Mouse (Mus musculus) midbrain, embryonic 10.5 days (tissue): ENCODE measurements around the gene Hist1h2be. TPM values are rescaled to one million over a fixed set of nuclear protein-coding genes. Genes with fewer than 3 reads are reported as not detected.
"Not testable (repeated sequence)": the region's sequence is repeated elsewhere in the genome, so short reads cannot be mapped to it uniquely, and the experiment has no call there.

Experiments
- DNase-seq: peaks from one replicate; pipeline ENCODE4 v3.0.0-alpha.2; 2017; ENCODE audit warnings: low spot score
- H3K27ac ChIP-seq: fragments of 300-500 bp; sonication (generic); replicated peaks from 2 replicates; pipeline ENCODE4 v1.5.1; 2016; ENCODE audit warnings: mild to moderate bottlenecking
- H3K27me3 ChIP-seq: fragments of 300-500 bp; sonication (generic); 2 replicates; pipeline ENCODE4 v1.6.1; 2016; ENCODE audit warnings: low read depth, mild to moderate bottlenecking; ENCODE audit not compliant: poor library complexity, severe bottlenecking
- H3K36me3 ChIP-seq: fragments of 300-500 bp; sonication (generic); 2 replicates; pipeline ENCODE4 v1.6.1; 2016; ENCODE audit warnings: mild to moderate bottlenecking, moderate library complexity
- H3K4me1 ChIP-seq: fragments of 300-500 bp; sonication (generic); 2 replicates; pipeline ENCODE4 v1.6.1; 2016
- H3K4me3 ChIP-seq: fragments of 300-500 bp; sonication (generic); 2 replicates; pipeline ENCODE4 v1.5.1; 2016; ENCODE audit warnings: mild to moderate bottlenecking, moderate library complexity
- H3K9me3 ChIP-seq: fragments of 300-500 bp; sonication (generic); replicated peaks from 2 replicates; pipeline ENCODE4 v1.6.1; 2016; ENCODE audit warnings: mild to moderate bottlenecking
- WGBS: fragments of 180-500 bp; shearing (Covaris S2); methylation state at CpG from one replicate; pipeline ENCODE4 v1.1.7; 2016; 5-methylcytosine and 5-hydroxymethylcytosine counted together
- polyA plus RNA-seq: library from polyadenylated mRNA; unstranded; fragments of >200 nt; fragmentation: Nextera tagmentation; extraction: Ambion mirVana; gene quantifications from 2 replicates; pipeline ENCODE4 v1.2.1, GENCODE M21; 2016

Hist1h2be gene
- polyA plus RNA-seq, 1 experiment from 2014 or later: 3.1 TPM

GRCm38 (mm10) chr13:23605052-23605451, 15.9 kb downstream of the Hist1h2be start:
- H3K9me3 ChIP-seq: no peaks in the 10 kb centered on the region
- H3K27ac ChIP-seq: no peak overlapping the region
- no peak for DNase-seq
- no peaks in the 10 kb centered on the region for H3K4me1 ChIP-seq
- 87% methylated on average over 3 of the region's 3 CpGs for WGBS
- H3K36me3 ChIP-seq: no peaks in the 10 kb centered on the region
- no peaks in the 10 kb centered on the region for H3K27me3 ChIP-seq
- H3K4me3 ChIP-seq: no peak overlapping the region

GRCm38 (mm10) chr13:23604452-23604851, 16.5 kb downstream of the Hist1h2be start:
- H3K4me1 ChIP-seq: no peaks in the 10 kb centered on the region
- H3K36me3 ChIP-seq: no peaks in the 10 kb centered on the region
- no peak overlapping the region for H3K27ac ChIP-seq
- no peaks in the 10 kb centered on the region for H3K9me3 ChIP-seq
- H3K4me3 ChIP-seq: no peak overlapping the region
- no peaks in the 10 kb centered on the region for H3K27me3 ChIP-seq
- 96% methylated on average over 3 of the region's 3 CpGs for WGBS
- DNase-seq: no peak

GRCm38 (mm10) chr13:23603182-23603699, 17.7 kb downstream of the Hist1h2be start:
- Histone ChIP-seq H3K36me3 (no peaks in the 10 kb centered on the region), H3K27me3 (no peaks in the 10 kb centered on the region), H3K9me3 (no peaks in the 10 kb centered on the region), H3K27ac (no peak overlapping the region), H3K4me1 (no peaks in the 10 kb centered on the region), H3K4me3 (no peak overlapping the region)
- no peak for DNase-seq
- 89% methylated on average over 7 of the region's 7 CpGs for WGBS

- H3K27me3 ChIP-seq: no peaks in the 10 kb centered on the region
- no peaks in the 10 kb centered on the region for H3K9me3 ChIP-seq
- H3K27ac ChIP-seq: no peak overlapping the region
- H3K36me3 ChIP-seq: no peaks in the 10 kb centered on the region
- H3K4me3 ChIP-seq: no peak overlapping the region
- H3K4me1 ChIP-seq: no peaks in the 10 kb centered on the region
- DNase-seq: peak; percentile 74
- 9% methylated on average over 9 of the region's 9 CpGs for whole genome bisulfite sequencing
These were observed 23.0 kb downstream of the Hist1h2be start for GRCm38 (mm10) chr13:23597957-23598356.

GRCm38 (mm10) chr13:23595622-23596372, 25.1 kb downstream of the Hist1h2be start:
- no peak for DNase-seq
- Histone ChIP-seq H3K27ac (no peak overlapping the region), H3K27me3 (no peaks in the 10 kb centered on the region), H3K9me3 (no peaks in the 10 kb centered on the region; the same call in 1 of the 2 replicates), H3K4me3 (no peak overlapping the region), H3K36me3 (no peaks in the 10 kb centered on the region), H3K4me1 (no peaks in the 10 kb centered on the region)
- WGBS: 89% methylated on average over 7 of the region's 7 CpGs

GRCm38 (mm10) chr13:23595185-23595584, 25.7 kb downstream of the Hist1h2be start:
- no peak overlapping the region for H3K4me3 ChIP-seq

GRCm38 (mm10) chr13:23593051-23593770, 27.7 kb downstream of the Hist1h2be start:
- Histone ChIP-seq H3K36me3 (no peaks in the 10 kb centered on the region), H3K27ac (no peak overlapping the region), H3K9me3 (no peaks in the 10 kb centered on the region; the same call in 1 of the 2 replicates), H3K27me3 (no peaks in the 10 kb centered on the region), H3K4me1 (no peaks in the 10 kb centered on the region), H3K4me3 (no peak overlapping the region)
- no peak for DNase-seq
- WGBS: 84% methylated on average over 5 of the region's 5 CpGs

More at GRCm38 (mm10) chr13:23595185-23595584, 25.7 kb downstream of the Hist1h2be start:
- H3K9me3 ChIP-seq: no peaks in the 10 kb centered on the region; the same call in 1 of the 2 replicates
- no peaks in the 10 kb centered on the region for H3K27me3 ChIP-seq
- no peaks in the 10 kb centered on the region for H3K36me3 ChIP-seq
- H3K27ac ChIP-seq: no peak overlapping the region
- 78% methylated on average over 2 of the region's 2 CpGs for WGBS
- H3K4me1 ChIP-seq: no peaks in the 10 kb centered on the region
- no peak for DNase-seq

GRCm38 (mm10) chr13:23592614-23593013, 28.3 kb downstream of the Hist1h2be start:
- H3K27ac ChIP-seq: no peak overlapping the region
- WGBS: 90% methylated on average over 7 of the region's 7 CpGs
- H3K36me3 ChIP-seq: no peaks in the 10 kb centered on the region

GRCm38 (mm10) chr13:23591886-23592285, 29.0 kb downstream of the Hist1h2be start:
- H3K36me3 ChIP-seq, H3K9me3 ChIP-seq, H3K4me1 ChIP-seq, H3K27ac ChIP-seq, DNase-seq, H3K27me3 ChIP-seq, H3K4me3 ChIP-seq: not testable (repeated sequence)
- WGBS: 92% methylated on average over 7 of the region's 7 CpGs

More at GRCm38 (mm10) chr13:23592614-23593013, 28.3 kb downstream of the Hist1h2be start:
- no peak overlapping the region for H3K4me3 ChIP-seq
- H3K9me3 ChIP-seq: no peaks in the 10 kb centered on the region; the same call in 1 of the 2 replicates
- H3K4me1 ChIP-seq: no peaks in the 10 kb centered on the region
- no peak for DNase-seq
- H3K27me3 ChIP-seq: no peaks in the 10 kb centered on the region

- no peaks in the 10 kb centered on the region for H3K36me3 ChIP-seq
- no peak for DNase-seq
- no peaks in the 10 kb centered on the region; the same call in 1 of the 2 replicates for H3K9me3 ChIP-seq
- 97% methylated on average over 7 of the region's 7 CpGs for WGBS
- H3K4me1 ChIP-seq: peaks cover 9% of the 10 kb centered on the region
- H3K27ac ChIP-seq: no peak overlapping the region
- no peak overlapping the region for H3K4me3 ChIP-seq
- no peaks in the 10 kb centered on the region for H3K27me3 ChIP-seq
These were observed 29.7 kb downstream of the Hist1h2be start for GRCm38 (mm10) chr13:23591206-23591605.

- DNase-seq: no peak
- 5% methylated on average over 1 of the region's 1 CpGs for WGBS
These were observed 34.0 kb downstream of the Hist1h2be start for GRCm38 (mm10) chr13:23586940-23587225.

GRCm38 (mm10) chr13:23586099-23586939, 34.6 kb downstream of the Hist1h2be start:
- peak overlapping the region; percentile 49 for H3K4me3 ChIP-seq
- H3K36me3 ChIP-seq: no peaks in the 10 kb centered on the region
- no peaks in the 10 kb centered on the region for H3K27me3 ChIP-seq
- no peaks in the 10 kb centered on the region for H3K9me3 ChIP-seq
- 2% methylated on average over 22 of the region's 22 CpGs for WGBS
- H3K4me1 ChIP-seq: peaks cover 44% of the 10 kb centered on the region
- DNase-seq: peak; percentile 41
- H3K27ac ChIP-seq: peak overlapping the region; percentile 94

More at GRCm38 (mm10) chr13:23586940-23587225, 34.0 kb downstream of the Hist1h2be start:
- Histone ChIP-seq H3K9me3 (no peaks in the 10 kb centered on the region; the same call in 1 of the 2 replicates), H3K4me3 (peak overlapping the region; percentile 49), H3K36me3 (no peaks in the 10 kb centered on the region), H3K27ac (peak overlapping the region; percentile 94), H3K27me3 (no peaks in the 10 kb centered on the region), H3K4me1 (peaks cover 42% of the 10 kb centered on the region)
